Mouse (Mus musculus) layer of hippocampus, postnatal 10 days (tissue): ENCODE measurements around the gene Gm26965. TPM values are rescaled to one million over a fixed set of nuclear protein-coding genes. Genes with fewer than 3 reads are reported as not detected.

ENCODE experiments used
- total RNA-seq, 2 experiments: library from RNA; stranded (reverse); gene quantifications; 2 replicates each; pipeline ENCODE4 v1.2.3; 2021

Gene Gm26965
- total RNA-seq, 2 experiments from 2014 or later: 0.87 TPM; not detected in 1

Other genes starting within 250 kb of the Gm26965 start
- 10 to 100 TPM; 18.3 to 21.5 TPM for gene Zfp458, start 247.7 kb downstream of the Gm26965 start, total RNA-seq
- gene Zfp457, start 219.7 kb downstream of the Gm26965 start, total RNA-seq: 1 to 10 TPM; 5.3 TPM
- gene Zfp595, start 193.6 kb downstream of the Gm26965 start, total RNA-seq: 1 to 10 TPM; 2.6 to 3.2 TPM
- gene Gm28044, start 165.6 kb downstream of the Gm26965 start, total RNA-seq: 1 to 10 TPM; 1.1 to 1.2 TPM
- gene Zfp953, start 165.5 kb downstream of the Gm26965 start, total RNA-seq: under 1 TPM; 0.66 to 0.91 TPM
- gene Gm28041, start 150.4 kb downstream of the Gm26965 start, total RNA-seq: not detected
- under 1 TPM; 0.75 to 0.78 TPM for gene Zfp456, start 150.3 kb downstream of the Gm26965 start, total RNA-seq
- gene Zfp429, start 126.3 kb downstream of the Gm26965 start, total RNA-seq: 1 to 10 TPM; 2.4 to 3.2 TPM
- gene Zfp459, start 104.7 kb downstream of the Gm26965 start, total RNA-seq: 1 to 10 TPM; 2.0 to 2.3 TPM
- gene Zfp874a, start 74.5 kb downstream of the Gm26965 start, total RNA-seq: 10 to 100 TPM; 10.8 to 11.2 TPM
- gene Zfp874b, start 41.9 kb downstream of the Gm26965 start, total RNA-seq: 10 to 100 TPM; 13.7 to 15.7 TPM
- 1 to 10 TPM; 5.8 to 8.0 TPM for gene Zfp58, start 25.6 kb downstream of the Gm26965 start, total RNA-seq
- 10 to 100 TPM; 21.8 to 24.5 TPM for gene Zfp87, start within 50 bp of the Gm26965 start, total RNA-seq
- 1 to 10 TPM; 7.4 to 9.7 TPM for gene Zfp748, start 27.7 kb upstream of the Gm26965 start, total RNA-seq
- 1 to 10 TPM; 8.6 to 9.0 TPM for gene Zfp729b, start 83.6 kb upstream of the Gm26965 start, total RNA-seq
- gene Gm49345, start 111.6 kb upstream of the Gm26965 start, total RNA-seq: 1 to 10 TPM in 1 of 2 experiments, not detected in 1; 1.4 TPM
- gene Zfp729a, start 111.6 kb upstream of the Gm26965 start, total RNA-seq: 1 to 10 TPM; 8.0 to 9.0 TPM
- gene Zfp738, start 160.9 kb upstream of the Gm26965 start, total RNA-seq: 10 to 100 TPM; 21.4 to 22.8 TPM
- gene Zfp65, start 203.0 kb upstream of the Gm26965 start, total RNA-seq: 10 to 100 TPM; 14.8 to 16.1 TPM
- gene Zfp85, start 229.1 kb upstream of the Gm26965 start, total RNA-seq: 1 to 10 TPM; 5.5 to 6.9 TPM